In genomic region chr4:89518027-89518426, GRCm38 (mm10) we compare ENCODE assay signal across 20 mouse cellular contexts.
"Had no signal": no experiment of that assay in that cellular context is flagged by ENCODE, and none has a peak within 500 bp of the region (broad histone marks: within the 10 kb centered on the region; RNA-seq: fewer than 3 reads in every experiment).

No protein-coding gene starts in this region.

- DNase-seq: liver, embryonic 13.5 days; liver, postnatal 0 days; lung, adult 2 months; lung, postnatal 14 days; lung, postnatal 36 days; retina, postnatal 1 day; right cerebral cortex, adult 18-20 months; right cerebral cortex, postnatal 14 days; thymus, adult 2 months; thymus, postnatal 14 days; thymus, postnatal 36 days had no signal

- ATAC-seq: liver, postnatal 0 days; lung, postnatal 0 days; midbrain, embryonic 13.5 days; midbrain, embryonic 15.5 days had no signal

- H3K9me3 ChIP-seq: liver, embryonic 13.5 days; liver, embryonic 15.5 days; lung, embryonic 15.5 days; midbrain, embryonic 13.5 days; midbrain, embryonic 15.5 days; neural tube, embryonic 13.5 days; neural tube, embryonic 15.5 days; stomach, embryonic 15.5 days had no signal

- H3K36me3 ChIP-seq: liver, embryonic 13.5 days; liver, embryonic 15.5 days; lung, embryonic 15.5 days; midbrain, embryonic 13.5 days; midbrain, embryonic 15.5 days; neural tube, embryonic 13.5 days; neural tube, embryonic 15.5 days; stomach, embryonic 15.5 days had no signal

- H3K4me3 ChIP-seq: liver, embryonic 13.5 days; liver, embryonic 15.5 days; lung, embryonic 15.5 days; midbrain, embryonic 13.5 days; midbrain, embryonic 15.5 days; myocyte; neural tube, embryonic 13.5 days; neural tube, embryonic 15.5 days; stomach, embryonic 15.5 days had no signal

- H3K4me1 ChIP-seq: liver, embryonic 15.5 days; lung, embryonic 15.5 days; midbrain, embryonic 15.5 days; neural tube, embryonic 13.5 days; stomach, embryonic 15.5 days had no signal
